Mouse (Mus musculus): ENCODE results near the gene Abcc4. TPM values are rescaled to one million over a fixed set of nuclear protein-coding genes. Genes with fewer than 3 reads are reported as not detected.

The Abcc4 gene
- polyA plus RNA-seq, 1 experiment from 2014 or later = 3.6 TPM

- Histone ChIP-seq H3K4me3 (ENCODE audit: low read depth, low read length) (no peak overlapping the region), H3K4me2 (ENCODE audit: low read depth, low read length) (no peak overlapping the region), H3K27me3 (ENCODE audit: control insufficient read depth, insufficient read depth, low read length) (peaks cover 20% of the 10 kb centered on the region), H3K4me1 (ENCODE audit: control insufficient read depth, insufficient read depth, low read length) (peaks cover 7% of the 10 kb centered on the region), H3K9me3 (replicated peaks; ENCODE audit: control insufficient read depth, low read length) (no peaks in the 10 kb centered on the region), H3K36me3 (replicated peaks; ENCODE audit: control insufficient read depth, insufficient read depth, low read depth, low read length) (no peaks in the 10 kb centered on the region), H3K27ac (replicated peaks; ENCODE audit: low read depth, low read length) (no peak overlapping the region), H3K9ac (replicated peaks; ENCODE audit: low read length) (no peak overlapping the region)
- 81% methylated on average over 5 of the region's 5 CpGs for WGBS
- DNase-seq (ENCODE audit: low spot score) = no peak
- no peak for ATAC-seq (replicated peaks; ENCODE audit: insufficient number of reproducible peaks, low FRiP score, low TSS enrichment, low read depth)
Observed at GRCm38 (mm10) chr14:118708126-118708525, 2.1 kb upstream of the Abcc4 start.

GRCm38 (mm10) chr14:118706962-118707361 lies 943 bp upstream of the Abcc4 start:
- Histone ChIP-seq H3K4me1 (ENCODE audit: control insufficient read depth, insufficient read depth, low read length) (peaks cover 5% of the 10 kb centered on the region), H3K4me3 (ENCODE audit: low read depth, low read length) (no peak overlapping the region), H3K36me3 (replicated peaks; ENCODE audit: control insufficient read depth, insufficient read depth, low read depth, low read length) (no peaks in the 10 kb centered on the region), H3K9ac (replicated peaks; ENCODE audit: low read length) (no peak overlapping the region), H3K27me3 (ENCODE audit: control insufficient read depth, insufficient read depth, low read length) (peaks cover 20% of the 10 kb centered on the region), H3K9me3 (replicated peaks; ENCODE audit: control insufficient read depth, low read length) (no peaks in the 10 kb centered on the region), H3K4me2 (ENCODE audit: low read depth, low read length) (peak overlapping the region; percentile 99), H3K27ac (replicated peaks; ENCODE audit: low read depth, low read length) (no peak overlapping the region)
- DNase-seq (ENCODE audit: low spot score) = no peak
- WGBS = 82% methylated on average over 11 of the region's 11 CpGs
- no peak for ATAC-seq (replicated peaks; ENCODE audit: insufficient number of reproducible peaks, low FRiP score, low TSS enrichment, low read depth)

GRCm38 (mm10) chr14:118705465-118705807 lies 583 bp downstream of the Abcc4 start:
- Histone ChIP-seq H3K9ac (replicated peaks; ENCODE audit: low read length) (peak overlapping the region; percentile 52), H3K4me2 (ENCODE audit: low read depth, low read length) (peak overlapping the region; percentile 99), H3K4me3 (ENCODE audit: low read depth, low read length) (peak overlapping the region; percentile 60), H3K9me3 (replicated peaks; ENCODE audit: control insufficient read depth, low read length) (no peaks in the 10 kb centered on the region), H3K27ac (replicated peaks; ENCODE audit: low read depth, low read length) (no peak overlapping the region), H3K4me1 (ENCODE audit: control insufficient read depth, insufficient read depth, low read length) (peaks cover 5% of the 10 kb centered on the region), H3K27me3 (ENCODE audit: control insufficient read depth, insufficient read depth, low read length) (peaks cover 20% of the 10 kb centered on the region), H3K36me3 (replicated peaks; ENCODE audit: control insufficient read depth, insufficient read depth, low read depth, low read length) (no peaks in the 10 kb centered on the region)
- ATAC-seq (replicated peaks; ENCODE audit: insufficient number of reproducible peaks, low FRiP score, low TSS enrichment, low read depth) (peak; percentile 21; the same call in 1 of the 2 replicates), DNase-seq (ENCODE audit: low spot score) (peak; percentile 15)
- under 1% methylated on average over 10 of the region's 10 CpGs for WGBS

GRCm38 (mm10) chr14:118703363-118703762 lies 2.7 kb downstream of the Abcc4 start:
- 80% methylated on average over 9 of the region's 9 CpGs for WGBS
- Histone ChIP-seq H3K27ac (replicated peaks; ENCODE audit: low read depth, low read length) (no peak overlapping the region), H3K4me1 (ENCODE audit: control insufficient read depth, insufficient read depth, low read length) (peaks cover 5% of the 10 kb centered on the region), H3K36me3 (replicated peaks; ENCODE audit: control insufficient read depth, insufficient read depth, low read depth, low read length) (no peaks in the 10 kb centered on the region), H3K4me2 (ENCODE audit: low read depth, low read length) (no peak overlapping the region), H3K9me3 (replicated peaks; ENCODE audit: control insufficient read depth, low read length) (no peaks in the 10 kb centered on the region), H3K9ac (replicated peaks; ENCODE audit: low read length) (no peak overlapping the region), H3K27me3 (ENCODE audit: control insufficient read depth, insufficient read depth, low read length) (peaks cover 20% of the 10 kb centered on the region), H3K4me3 (ENCODE audit: low read depth, low read length) (no peak overlapping the region)
- no peak for ATAC-seq (replicated peaks; ENCODE audit: insufficient number of reproducible peaks, low FRiP score, low TSS enrichment, low read depth)
- DNase-seq (ENCODE audit: low spot score) = no peak

- ATAC-seq (replicated peaks; ENCODE audit: insufficient number of reproducible peaks, low FRiP score, low TSS enrichment, low read depth) (no peak), DNase-seq (ENCODE audit: low spot score) (no peak)
- H3K27me3 ChIP-seq (ENCODE audit: control insufficient read depth, insufficient read depth, low read length) = peaks cover 20% of the 10 kb centered on the region
- no peak overlapping the region for H3K4me2 ChIP-seq (ENCODE audit: low read depth, low read length)
- no peaks in the 10 kb centered on the region for H3K9me3 ChIP-seq (replicated peaks; ENCODE audit: control insufficient read depth, low read length)
- WGBS = 50% methylated on average over 7 of the region's 7 CpGs
- H3K4me1 ChIP-seq (ENCODE audit: control insufficient read depth, insufficient read depth, low read length) = peaks cover 5% of the 10 kb centered on the region
- no peak overlapping the region for H3K9ac ChIP-seq (replicated peaks; ENCODE audit: low read length)
- H3K36me3 ChIP-seq (replicated peaks; ENCODE audit: control insufficient read depth, insufficient read depth, low read depth, low read length) = no peaks in the 10 kb centered on the region
- no peak overlapping the region for H3K27ac ChIP-seq (replicated peaks; ENCODE audit: low read depth, low read length)
- no peak overlapping the region for H3K4me3 ChIP-seq (ENCODE audit: low read depth, low read length)
Observed at GRCm38 (mm10) chr14:118701991-118702608, 3.9 kb downstream of the Abcc4 start.

- DNase-seq (ENCODE audit: low spot score) (no peak), ATAC-seq (replicated peaks; ENCODE audit: insufficient number of reproducible peaks, low FRiP score, low TSS enrichment, low read depth) (no peak)
- no peaks in the 10 kb centered on the region for H3K36me3 ChIP-seq (replicated peaks; ENCODE audit: control insufficient read depth, insufficient read depth, low read depth, low read length)
- H3K9ac ChIP-seq (replicated peaks; ENCODE audit: low read length) = no peak overlapping the region
- H3K9me3 ChIP-seq (replicated peaks; ENCODE audit: control insufficient read depth, low read length) = no peaks in the 10 kb centered on the region
- no peak overlapping the region for H3K27ac ChIP-seq (replicated peaks; ENCODE audit: low read depth, low read length)
- no peaks in the 10 kb centered on the region for H3K4me1 ChIP-seq (ENCODE audit: control insufficient read depth, insufficient read depth, low read length)
- H3K4me2 ChIP-seq (ENCODE audit: low read depth, low read length) = no peak overlapping the region
- peaks cover 11% of the 10 kb centered on the region; the same call in 1 of the 2 replicates for H3K27me3 ChIP-seq (ENCODE audit: control insufficient read depth, insufficient read depth, low read length)
- no peak overlapping the region for H3K4me3 ChIP-seq (ENCODE audit: low read depth, low read length)
- 78% methylated on average over 7 of the region's 7 CpGs for WGBS
Observed at GRCm38 (mm10) chr14:118700576-118700975, 5.4 kb downstream of the Abcc4 start.

GRCm38 (mm10) chr14:118699963-118700362 lies 6.1 kb downstream of the Abcc4 start:
- Histone ChIP-seq H3K4me1 (ENCODE audit: control insufficient read depth, insufficient read depth, low read length) (no peaks in the 10 kb centered on the region), H3K4me3 (ENCODE audit: low read depth, low read length) (no peak overlapping the region)

GRCm38 (mm10) chr14:118699508-118699907 lies 6.5 kb downstream of the Abcc4 start:
- Histone ChIP-seq H3K27me3 (ENCODE audit: control insufficient read depth, insufficient read depth, low read length) (peaks cover 4% of the 10 kb centered on the region; the same call in 1 of the 2 replicates), H3K9me3 (replicated peaks; ENCODE audit: control insufficient read depth, low read length) (no peaks in the 10 kb centered on the region), H3K36me3 (replicated peaks; ENCODE audit: control insufficient read depth, insufficient read depth, low read depth, low read length) (no peaks in the 10 kb centered on the region), H3K9ac (replicated peaks; ENCODE audit: low read length) (no peak overlapping the region), H3K27ac (replicated peaks; ENCODE audit: low read depth, low read length) (no peak overlapping the region), H3K4me3 (ENCODE audit: low read depth, low read length) (no peak overlapping the region), H3K4me1 (ENCODE audit: control insufficient read depth, insufficient read depth, low read length) (no peaks in the 10 kb centered on the region), H3K4me2 (ENCODE audit: low read depth, low read length) (no peak overlapping the region)
- no peak for ATAC-seq (replicated peaks; ENCODE audit: insufficient number of reproducible peaks, low FRiP score, low TSS enrichment, low read depth)
- 83% methylated on average over 10 of the region's 10 CpGs for WGBS
- DNase-seq (ENCODE audit: low spot score) = no peak

More at GRCm38 (mm10) chr14:118699963-118700362, 6.1 kb downstream of the Abcc4 start:
- ATAC-seq (replicated peaks; ENCODE audit: insufficient number of reproducible peaks, low FRiP score, low TSS enrichment, low read depth) (no peak), DNase-seq (ENCODE audit: low spot score) (no peak)
- H3K27ac ChIP-seq (replicated peaks; ENCODE audit: low read depth, low read length) = no peak overlapping the region
- peaks cover 6% of the 10 kb centered on the region; the same call in 1 of the 2 replicates for H3K27me3 ChIP-seq (ENCODE audit: control insufficient read depth, insufficient read depth, low read length)
- H3K9ac ChIP-seq (replicated peaks; ENCODE audit: low read length) = no peak overlapping the region
- H3K4me2 ChIP-seq (ENCODE audit: low read depth, low read length) = no peak overlapping the region
- H3K36me3 ChIP-seq (replicated peaks; ENCODE audit: control insufficient read depth, insufficient read depth, low read depth, low read length) = no peaks in the 10 kb centered on the region
- no peaks in the 10 kb centered on the region for H3K9me3 ChIP-seq (replicated peaks; ENCODE audit: control insufficient read depth, low read length)
- WGBS = 53% methylated on average over 5 of the region's 5 CpGs
